Mouse (Mus musculus) MEL (cell line): ENCODE results near the gene Pak7. TPM values are rescaled to one million over a fixed set of nuclear protein-coding genes. Genes with fewer than 3 reads are reported as not detected.

ENCODE experiments used
- DNase-seq: peaks from one replicate; pipeline ENCODE4 v3.0.0; 2011; ENCODE audit warnings: low read depth, low spot score
- H3K27ac ChIP-seq: 2 replicates; pipeline ENCODE4 v1.5.1; 2012; ENCODE audit warnings: low read depth, mild to moderate bottlenecking, control low read depth, low read length, moderate library complexity; ENCODE audit not compliant: control insufficient read depth
- H3K27me3 ChIP-seq, 2 experiments: fragments of 150-350 bp in 1 of 2; sonication (generic) in 1 of 2; 2 replicates each; pipeline ENCODE4 v1.6.1; 2012; ENCODE audit warnings: low read length in 2 of 2, mild to moderate bottlenecking in 2 of 2, improper control_type of control experiment in 1 of 2, moderate library complexity in 1 of 2; ENCODE audit not compliant: insufficient read depth in 2 of 2, control insufficient read depth in 1 of 2
- H3K36me3 ChIP-seq, 2 experiments: 2 replicates each; pipeline ENCODE4 v1.6.1; 2012 to 2014; ENCODE audit warnings: low read length in 2 of 2, improper control_type of control experiment in 1 of 2, inconsistent platforms in 1 of 2, mild to moderate bottlenecking in 1 of 2; ENCODE audit not compliant: insufficient read depth in 2 of 2, control insufficient read depth in 1 of 2
- H3K4me1 ChIP-seq, 2 experiments: fragments of 150-350 bp in 1 of 2; sonication (generic) in 1 of 2; 2 replicates each; pipeline ENCODE4 v1.6.1; 2012; ENCODE audit warnings: low read length in 2 of 2, improper control_type of control experiment in 1 of 2, mild to moderate bottlenecking in 1 of 2; ENCODE audit not compliant: insufficient read depth in 2 of 2, control insufficient read depth in 1 of 2
- H3K4me3 ChIP-seq, 2 experiments: fragments of 150-350 bp in 1 of 2; sonication (generic) in 1 of 2; 2 replicates each; pipeline ENCODE4 v1.5.1; 2012; ENCODE audit warnings: low read depth in 2 of 2, low read length in 2 of 2, mild to moderate bottlenecking in 2 of 2, moderate library complexity in 2 of 2, control low read depth in 1 of 2, improper control_type of control experiment in 1 of 2; ENCODE audit not compliant: control insufficient read depth in 1 of 2, insufficient read depth in 1 of 2
- H3K79me2 ChIP-seq: 2 replicates; pipeline ENCODE4 v1.6.1; 2012; ENCODE audit warnings: mild to moderate bottlenecking, low read length, moderate library complexity; ENCODE audit not compliant: control insufficient read depth, poor library complexity, insufficient read depth
- H3K9ac ChIP-seq: 2 replicates; pipeline ENCODE4 v1.6.1; 2012; ENCODE audit warnings: low read depth, mild to moderate bottlenecking, control low read depth, low read length, moderate library complexity; ENCODE audit not compliant: control insufficient read depth, poor library complexity, severe bottlenecking
- H3K9me3 ChIP-seq: fragments of 150-350 bp; sonication (generic); replicated peaks from 2 replicates; pipeline ENCODE4 v1.6.1; 2012; ENCODE audit warnings: mild to moderate bottlenecking, low read length, improper control_type of control experiment, moderate library complexity; ENCODE audit not compliant: insufficient read depth
- CTCF ChIP-seq, 3 experiments: IDR thresholded peaks in 2 of 3; conservative IDR thresholded peaks in 1 of 3; 2 replicates each; pipeline ENCODE4 v1.5.1; 2011 to 2012; ENCODE audit warnings: low read length in 3 of 3, low read depth in 2 of 3, mild to moderate bottlenecking in 2 of 3, improper control_type of control experiment in 1 of 3, inconsistent platforms in 1 of 3, mixed read lengths in 1 of 3, moderate library complexity in 1 of 3; ENCODE audit not compliant: control insufficient read depth in 1 of 3, insufficient read depth in 1 of 3, poor library complexity in 1 of 3, severe bottlenecking in 1 of 3
- GABPA ChIP-seq: IDR thresholded peaks from 2 replicates; pipeline ENCODE4 v1.6.1; 2012; ENCODE audit warnings: low read depth, mild to moderate bottlenecking, inconsistent platforms, low read length, improper control_type of control experiment, moderate library complexity
- GATA1 ChIP-seq: IDR thresholded peaks from 2 replicates; pipeline ENCODE4 v1.6.1; 2011; ENCODE audit warnings: low read depth, low read length, improper control_type of control experiment
- HCFC1 ChIP-seq: IDR thresholded peaks from 2 replicates; pipeline ENCODE4 v1.6.1; 2012; ENCODE audit warnings: low read depth, mild to moderate bottlenecking, inconsistent platforms, low read length, improper control_type of control experiment, moderate library complexity
- JUND ChIP-seq: IDR thresholded peaks from 2 replicates; pipeline ENCODE4 v1.6.1; 2011; ENCODE audit warnings: low read depth, mild to moderate bottlenecking, improper control_type of control experiment, low read length
- MAX ChIP-seq: IDR thresholded peaks from 2 replicates; pipeline ENCODE4 v1.6.1; 2011; ENCODE audit warnings: low read length, improper control_type of control experiment
- MAZ ChIP-seq: IDR thresholded peaks from 2 replicates; pipeline ENCODE4 v1.6.1; 2012; ENCODE audit warnings: low read depth, mild to moderate bottlenecking, inconsistent platforms, low read length, improper control_type of control experiment
- MEF2A ChIP-seq: IDR thresholded peaks from 2 replicates; pipeline ENCODE4 v1.6.1; 2014; ENCODE audit warnings: low read depth, mild to moderate bottlenecking, inconsistent platforms, low read length, improper control_type of control experiment; ENCODE audit not compliant: poor library complexity, insufficient replicate concordance, severe bottlenecking; ENCODE audit errors: extremely low read depth
- MXI1 ChIP-seq: IDR thresholded peaks from 2 replicates; pipeline ENCODE4 v1.6.1; 2011; ENCODE audit warnings: mild to moderate bottlenecking, low read depth, low read length, improper control_type of control experiment
- MYB ChIP-seq: IDR thresholded peaks from 2 replicates; pipeline ENCODE4 v1.6.1; 2011; ENCODE audit warnings: mild to moderate bottlenecking, low read depth, low read length, improper control_type of control experiment
- MYC ChIP-seq: IDR thresholded peaks from 2 replicates; pipeline ENCODE4 v1.6.1; 2011; ENCODE audit warnings: low read depth, mild to moderate bottlenecking, low read length, improper control_type of control experiment, moderate library complexity
- NELFE ChIP-seq: IDR thresholded peaks from 2 replicates; pipeline ENCODE4 v1.6.1; 2011; ENCODE audit warnings: low read depth, low read length, improper control_type of control experiment
- NRF1 ChIP-seq: IDR thresholded peaks from 2 replicates; pipeline ENCODE4 v1.6.1; 2014; ENCODE audit warnings: low read depth, mild to moderate bottlenecking, inconsistent platforms, low read length, improper control_type of control experiment, moderate library complexity; ENCODE audit not compliant: poor library complexity, insufficient read depth, severe bottlenecking
- POLR2AphosphoS2 ChIP-seq: IDR thresholded peaks from 2 replicates; pipeline ENCODE4 v1.6.1; 2011; ENCODE audit warnings: low read length, improper control_type of control experiment
- POLR2AphosphoS5 ChIP-seq: IDR thresholded peaks from 2 replicates; pipeline ENCODE4 v1.6.1; 2012; ENCODE audit warnings: low read depth, borderline replicate concordance, mild to moderate bottlenecking, inconsistent platforms, low read length, moderate library complexity, mixed read lengths
- RAD21 ChIP-seq: IDR thresholded peaks from 2 replicates; pipeline ENCODE4 v1.6.1; 2011; ENCODE audit warnings: mild to moderate bottlenecking, low read depth, low read length, improper control_type of control experiment
- RCOR1 ChIP-seq: IDR thresholded peaks from 2 replicates; pipeline ENCODE4 v1.6.1; 2012; ENCODE audit warnings: low read depth, mild to moderate bottlenecking, inconsistent platforms, low read length, improper control_type of control experiment
- SIN3A ChIP-seq: IDR thresholded peaks from 2 replicates; pipeline ENCODE4 v1.6.1; 2012; ENCODE audit warnings: low read length, improper control_type of control experiment, inconsistent platforms
- SMC3 ChIP-seq: IDR thresholded peaks from 2 replicates; pipeline ENCODE4 v1.6.1; 2011; ENCODE audit warnings: low read depth, low read length, improper control_type of control experiment
- TAL1 ChIP-seq: IDR thresholded peaks from 2 replicates; pipeline ENCODE4 v1.6.1; 2012; ENCODE audit warnings: mild to moderate bottlenecking, inconsistent platforms, low read length, moderate library complexity, mixed read lengths
- TCF12 ChIP-seq: IDR thresholded peaks from 2 replicates; pipeline ENCODE4 v1.6.1; 2014; ENCODE audit warnings: low read depth, mild to moderate bottlenecking, inconsistent platforms, low read length, improper control_type of control experiment, moderate library complexity
- UBTF ChIP-seq: IDR thresholded peaks from 2 replicates; pipeline ENCODE4 v1.6.1; 2012; ENCODE audit warnings: low read depth, mild to moderate bottlenecking, inconsistent platforms, low read length, improper control_type of control experiment, moderate library complexity, borderline replicate concordance; ENCODE audit not compliant: insufficient read depth
- USF2 ChIP-seq, 2 experiments: IDR thresholded peaks; 2 replicates each; pipeline ENCODE4 v1.6.1; 2011 to 2012; ENCODE audit warnings: improper control_type of control experiment in 2 of 2, low read length in 2 of 2, borderline replicate concordance in 1 of 2, inconsistent platforms in 1 of 2, low read depth in 1 of 2, mild to moderate bottlenecking in 1 of 2; ENCODE audit not compliant: insufficient read depth in 1 of 2
- ZC3H11A ChIP-seq: IDR thresholded peaks from 2 replicates; pipeline ENCODE4 v1.6.1; 2012; ENCODE audit warnings: low read depth, mild to moderate bottlenecking, inconsistent platforms, low read length, improper control_type of control experiment
- polyA plus RNA-seq, 2 experiments: library from polyadenylated mRNA; stranded (reverse) in 1 of 2; unstranded in 1 of 2; fragments of >175 nt in 1 of 2; fragments of >200 nt in 1 of 2; gene quantifications; 2 replicates each; pipeline versions ENCODE4 v1.2.1 to v1.2.4; 2012; ENCODE audit warnings: low replicate concordance in 2 of 2, low read depth in 1 of 2; ENCODE audit not compliant: insufficient read length in 2 of 2, insufficient read depth in 1 of 2, missing spikeins in 1 of 2
- total RNA-seq: library from RNA; depleted of rRNA; stranded (reverse); fragments of 300-350 nt; gene quantifications from 2 replicates; pipeline ENCODE4 v1.2.3, GENCODE M21; 2012

Pak7 gene
- total and polyA plus RNA-seq, 3 experiments: not detected

GRCm38 (mm10) chr2:136175030-136175429, 212.7 kb downstream of the Pak7 start:
- no peak overlapping the region for H3K4me3 ChIP-seq
- no peak overlapping the region for H3K9ac ChIP-seq
- H3K27me3 ChIP-seq: no peaks in the 10 kb centered on the region
- TF ChIP-seq ZC3H11A: no peak
- no peak for TF ChIP-seq MYB
- no peak for TF ChIP-seq GATA1
- no peak for TF ChIP-seq POLR2AphosphoS5
- no peak for TF ChIP-seq SMC3
- no peak for TF ChIP-seq TAL1
- no peak for TF ChIP-seq USF2 (IDR thresholded peaks at IDR 0.05; ENCODE audit: borderline replicate concordance in 1 of 2, insufficient read depth in 1 of 2, low read depth in 1 of 2, low read length in 2 of 2)
- no peak for TF ChIP-seq MEF2A
- no peak for TF ChIP-seq NELFE
- no peak for TF ChIP-seq HCFC1
- no peak for TF ChIP-seq NRF1
- no peak for DNase-seq
- no peaks in the 10 kb centered on the region for H3K79me2 ChIP-seq
- H3K9me3 ChIP-seq: no peaks in the 10 kb centered on the region
- no peaks in the 10 kb centered on the region for H3K36me3 ChIP-seq
- H3K27ac ChIP-seq: no peak overlapping the region
- no peaks in the 10 kb centered on the region for H3K4me1 ChIP-seq

- Histone ChIP-seq H3K9me3 (no peaks in the 10 kb centered on the region), H3K79me2 (no peaks in the 10 kb centered on the region), H3K4me3 (no peak overlapping the region), H3K4me1 (no peaks in the 10 kb centered on the region), H3K27ac (no peak overlapping the region), H3K27me3 (no peaks in the 10 kb centered on the region), H3K36me3 (no peaks in the 10 kb centered on the region), H3K9ac (no peak overlapping the region)
- no peak for DNase-seq
- TF ChIP-seq UBTF: no peak
- TF ChIP-seq MYC: no peak
- TF ChIP-seq CTCF (IDR thresholded peaks at IDR 0.05 in 2 of 3, conservative IDR thresholded peaks at IDR 0.05 in 1 of 3; ENCODE audit: control insufficient read depth in 1 of 3, insufficient read depth in 1 of 3, low read depth in 2 of 3, low read length in 3 of 3, poor library complexity in 1 of 3, severe bottlenecking in 1 of 3): no peak
- no peak for TF ChIP-seq MEF2A
- TF ChIP-seq RCOR1: no peak
- TF ChIP-seq TCF12: no peak
- TF ChIP-seq JUND: no peak
- TF ChIP-seq MAX: no peak
- TF ChIP-seq MXI1: no peak
- TF ChIP-seq POLR2AphosphoS5: no peak
- no peak for TF ChIP-seq SIN3A
- TF ChIP-seq RAD21: no peak
- no peak for TF ChIP-seq GABPA
- no peak for TF ChIP-seq MAZ
- no peak for TF ChIP-seq POLR2AphosphoS2
- TF ChIP-seq HCFC1: no peak
Observed at GRCm38 (mm10) chr2:136150752-136151151, 237.0 kb downstream of the Pak7 start.
